Mouse (Mus musculus): ENCODE data around the gene Atg4a.

Atg4a gene

DNA sequence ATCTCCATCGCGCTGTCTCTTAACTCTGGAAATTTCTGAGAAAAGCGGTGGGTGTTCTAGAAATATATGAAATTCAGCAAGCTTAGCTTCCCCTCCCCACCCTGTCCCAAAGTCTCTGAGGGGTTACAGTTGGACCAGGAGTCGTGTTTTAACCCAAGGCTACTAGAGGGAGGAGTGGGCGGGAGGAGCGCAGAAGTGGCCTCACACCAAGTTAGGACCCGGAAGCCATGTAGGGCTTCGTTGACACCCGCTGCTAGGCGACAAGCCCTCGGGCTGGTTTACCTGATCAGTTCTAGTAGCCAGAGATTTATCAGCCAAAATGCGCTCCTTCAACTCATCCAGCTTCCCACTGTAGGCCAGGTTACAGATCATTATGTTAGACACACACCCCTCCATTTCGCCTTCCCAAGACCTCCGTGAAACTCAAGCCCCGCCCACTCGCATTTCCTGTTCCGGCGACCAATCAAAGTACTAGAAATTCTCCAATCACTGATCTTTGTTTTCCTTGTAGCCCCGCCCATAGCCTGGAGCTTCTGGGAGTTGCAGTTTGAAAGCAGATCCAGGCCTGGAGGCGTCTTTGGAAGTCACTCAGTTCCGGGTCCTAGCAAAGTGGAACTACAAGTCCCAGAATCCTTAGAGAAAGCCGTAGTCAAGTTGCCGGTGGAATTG lies at the start of gene Atg4a, which contains the start of gene Psmd10:
TSS of gene Atg4a (plus strand) at position 636 of the 669 bp plus-strand sequence.
TSS of gene Psmd10 (minus strand) at position 457 of the 669 bp plus-strand sequence.
- peak; percentile 92 for DNase-seq

DNA sequence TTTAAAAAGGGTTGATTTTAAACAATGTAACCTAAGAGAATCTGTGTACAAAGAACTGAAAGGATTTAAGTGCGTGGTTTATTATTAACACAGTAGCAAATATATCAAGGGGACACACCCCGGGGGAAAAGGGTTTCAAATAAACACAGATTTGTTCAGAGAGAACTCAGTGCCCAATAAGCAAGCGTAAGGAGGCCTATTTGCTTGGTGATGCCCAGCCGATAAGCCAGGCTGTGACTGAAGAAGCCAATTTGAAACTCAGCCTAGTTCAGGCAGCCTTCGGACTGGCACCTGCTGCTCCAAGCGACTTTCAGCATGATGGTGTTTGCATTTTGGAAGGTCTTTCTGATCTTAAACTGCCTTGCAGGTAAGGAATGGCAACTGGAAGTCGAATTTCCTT lies 49.3 kb upstream of the Atg4a start, which contains the start of gene Vsig1:
TSS of gene Vsig1 (plus strand) at position 249 of the 400 bp plus-strand sequence.
- DNase-seq: no peak

DNA sequence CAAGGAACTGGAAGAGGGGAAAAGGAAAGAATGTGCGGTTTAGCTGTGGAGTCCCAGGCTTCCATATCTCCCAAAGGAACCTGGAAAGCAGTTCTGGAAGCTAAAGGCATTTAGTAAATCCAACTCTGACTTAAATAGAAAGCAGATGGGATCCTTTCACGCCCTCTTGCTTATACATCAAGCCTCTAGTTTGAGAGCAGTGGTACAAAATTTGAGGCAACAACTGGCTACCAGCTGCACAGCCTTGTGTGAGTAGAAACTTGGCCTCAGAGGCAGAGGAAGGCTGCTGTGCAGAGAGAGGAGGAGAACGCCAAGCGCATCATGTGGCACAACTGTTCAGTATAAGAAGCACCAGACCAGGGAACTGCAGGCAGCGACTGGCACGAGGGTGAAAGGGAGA lies 35.4 kb upstream of the Atg4a start:
- no peak for DNase-seq

DNA sequence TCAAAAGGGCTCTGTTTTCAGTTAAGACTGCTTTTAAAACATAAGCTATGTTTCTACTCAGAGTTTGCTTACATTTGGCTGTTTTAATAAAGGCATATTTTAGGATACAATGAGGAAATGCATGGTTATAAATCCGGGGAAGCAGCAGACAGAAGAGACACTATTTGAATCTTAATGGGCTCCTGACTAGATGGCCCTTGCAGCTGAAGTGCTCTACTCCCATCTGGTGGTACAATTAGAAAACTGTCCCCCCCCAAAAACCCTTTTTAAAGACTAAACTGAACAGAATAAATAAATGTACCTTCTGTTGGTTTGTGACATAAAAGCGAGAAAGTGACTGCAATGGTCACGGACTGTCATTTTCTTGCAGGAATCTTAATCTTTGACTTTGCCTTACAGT lies 24.6 kb upstream of the Atg4a start:
- DNase-seq: no peak

DNA sequence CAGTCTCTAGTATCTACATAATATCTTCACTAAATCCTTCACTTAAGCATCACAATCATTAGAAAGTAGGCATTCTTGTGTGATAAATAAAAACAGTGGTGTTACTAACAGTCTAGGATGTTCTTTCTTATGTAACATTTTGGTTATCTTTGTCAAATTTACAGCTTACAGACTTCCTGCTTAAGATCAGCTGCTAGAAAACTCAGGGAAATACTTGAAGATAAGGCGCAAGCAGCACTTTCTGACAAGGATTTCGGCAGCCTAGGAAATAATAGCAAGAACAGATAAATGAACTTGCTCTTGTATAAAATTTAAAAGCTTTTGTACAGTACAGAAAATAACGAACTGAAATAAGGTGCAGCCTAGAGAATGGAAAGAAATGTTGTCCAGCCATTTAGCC lies 23.4 kb upstream of the Atg4a start:
- no peak for DNase-seq

DNA sequence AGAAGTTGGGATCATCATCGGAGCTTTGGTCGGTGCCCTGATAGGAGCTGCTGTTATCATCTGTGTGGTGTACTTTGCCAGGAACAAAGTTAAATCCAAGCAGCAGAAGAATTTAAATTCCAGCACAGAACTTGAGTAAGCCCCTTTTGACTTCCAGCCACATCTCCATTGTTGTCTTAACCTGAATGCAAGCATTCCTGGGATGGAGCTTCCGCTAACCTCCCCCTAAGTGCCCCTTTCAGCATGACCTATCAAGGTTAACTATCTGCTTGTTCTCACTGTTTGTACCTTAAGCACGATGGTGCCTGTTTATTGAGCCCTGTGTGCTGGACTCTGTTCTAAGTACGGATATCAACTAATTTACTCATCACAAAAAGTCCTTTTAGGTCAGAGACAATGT lies 20.4 kb upstream of the Atg4a start:
- no peak for DNase-seq

DNA sequence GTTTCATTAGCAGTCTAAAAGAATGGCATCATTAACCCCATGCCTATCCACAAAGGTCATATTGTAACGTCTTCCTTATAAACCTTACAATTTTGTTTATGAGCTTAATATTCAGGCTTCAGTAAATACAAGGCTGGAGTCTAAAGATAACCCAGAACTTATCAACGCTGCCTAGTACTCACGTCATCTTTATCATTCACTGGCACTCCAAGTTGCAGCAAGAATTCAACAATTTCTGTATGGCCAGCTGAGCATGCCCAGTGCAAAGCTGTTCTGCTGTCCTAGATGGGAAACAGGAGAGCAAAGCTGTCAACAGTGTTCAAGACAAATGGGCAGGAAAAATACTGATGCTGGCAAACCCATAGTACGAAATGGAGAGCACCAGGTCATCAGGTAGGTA lies 3.1 kb upstream of the Atg4a start:
- no peak for DNase-seq

DNA sequence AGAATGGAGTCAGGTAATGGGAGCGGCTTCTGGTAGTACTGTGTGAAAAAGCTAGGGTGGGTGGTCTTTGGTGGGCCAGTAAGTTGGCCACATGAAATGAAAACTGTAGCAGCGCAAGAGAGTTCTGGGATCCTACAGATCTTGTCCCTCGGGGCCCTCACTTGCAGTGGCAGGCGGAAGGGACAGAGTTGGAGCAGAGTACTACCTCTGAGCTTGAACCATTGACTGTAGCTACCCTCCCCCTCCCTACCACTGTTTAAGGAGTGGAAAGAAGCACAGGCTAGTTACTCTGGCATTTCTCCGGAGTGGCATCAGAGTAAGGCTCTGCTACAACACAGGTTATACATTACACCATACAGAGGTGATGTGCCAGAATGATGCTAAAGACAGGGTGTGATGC lies 252 bp downstream of the Atg4a start:
- DNase-seq: no peak

DNA sequence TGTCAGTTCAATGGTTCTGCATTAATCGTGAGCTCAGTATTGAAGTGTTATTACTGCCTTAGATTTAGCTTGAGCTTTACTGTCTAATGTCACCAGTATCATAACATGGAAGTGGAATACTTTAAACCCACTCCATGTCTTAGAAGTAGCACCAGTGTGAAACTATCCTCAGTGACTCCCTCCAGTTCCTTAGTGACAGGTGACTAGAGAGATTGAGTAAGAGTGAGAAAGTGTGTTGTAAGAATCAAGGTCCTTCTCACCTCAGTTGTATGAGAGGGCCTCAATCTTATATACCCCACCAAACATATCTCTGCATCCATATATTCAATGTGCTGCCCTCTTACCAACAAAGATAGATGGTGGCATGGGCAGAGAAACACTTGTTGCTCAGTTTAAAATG lies 22.2 kb downstream of the Atg4a start:
- no peak for DNase-seq

DNA sequence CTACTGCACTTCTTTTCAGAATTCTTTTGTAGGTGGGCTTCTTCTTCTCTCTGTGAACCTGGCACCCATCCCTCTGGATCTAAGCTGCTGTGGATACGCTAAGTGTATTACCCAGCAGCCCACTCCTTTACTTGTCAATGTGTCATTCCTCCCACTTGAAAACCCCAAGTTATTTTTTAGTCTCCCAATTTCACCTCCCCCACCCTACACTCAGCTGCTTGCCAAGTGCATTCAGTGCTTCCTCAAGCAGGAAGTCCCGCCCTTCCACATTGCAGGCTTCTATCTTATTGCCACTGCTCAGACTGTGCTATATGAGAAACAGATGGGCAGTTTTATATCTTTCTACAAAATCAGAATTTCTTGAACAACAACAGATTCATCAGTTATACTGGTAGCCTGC lies 22.8 kb downstream of the Atg4a start:
- peak; percentile 6 for DNase-seq

DNA sequence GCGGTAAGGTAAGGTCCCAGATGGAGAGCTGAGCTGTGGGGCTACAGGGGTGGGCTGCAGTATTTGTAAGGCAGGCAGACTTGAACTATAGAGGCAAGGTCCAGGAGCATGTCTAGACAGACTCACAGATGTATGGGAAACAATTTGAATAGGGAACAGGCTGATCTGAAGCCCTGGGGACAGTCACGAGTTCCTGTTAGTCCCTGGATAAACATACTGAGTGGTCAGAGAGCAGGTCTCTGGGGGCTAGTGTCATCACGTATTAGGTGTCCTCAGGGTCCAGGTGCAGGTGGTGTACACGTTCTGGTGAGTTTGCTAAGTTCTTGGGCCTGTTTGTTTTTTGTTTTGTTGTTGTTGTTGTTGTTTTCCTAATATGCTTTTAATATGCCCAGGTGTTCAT lies 23.5 kb downstream of the Atg4a start:
- no peak for DNase-seq

DNA sequence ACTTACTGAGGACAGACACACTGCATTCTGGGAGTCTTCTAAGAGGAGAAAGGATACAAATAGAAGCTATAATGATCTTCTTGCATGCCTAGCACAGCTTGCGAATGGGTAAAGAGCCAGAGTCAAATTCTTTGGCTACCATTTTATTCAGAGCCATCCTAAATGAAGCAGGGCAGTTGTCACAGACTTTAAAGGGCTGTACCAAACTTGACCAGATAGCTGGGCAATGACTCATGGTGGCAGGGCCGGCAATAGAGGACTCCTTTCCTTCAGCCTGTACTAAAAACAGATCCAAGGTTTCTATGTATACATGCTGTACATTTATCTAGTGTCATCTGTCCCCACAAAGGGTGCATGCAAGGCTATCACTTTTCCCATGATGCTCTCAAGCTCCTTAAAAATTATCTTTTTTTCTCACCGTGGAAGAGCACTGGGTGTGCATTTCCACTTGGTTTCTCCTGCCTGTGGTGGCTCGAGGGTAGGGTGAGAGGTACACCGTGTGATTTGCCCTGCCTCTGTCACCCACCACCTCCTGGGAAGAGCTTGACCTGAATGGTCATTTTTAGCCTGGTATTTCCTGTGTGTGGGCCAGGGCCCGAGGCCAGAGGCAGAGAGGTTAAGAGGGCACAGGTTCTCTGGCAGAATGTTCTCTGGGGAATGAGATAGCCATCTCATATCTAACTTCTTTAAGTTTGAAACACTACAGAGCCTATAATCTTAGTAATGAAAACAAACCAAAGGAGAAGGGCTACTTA lies 26.7 kb downstream of the Atg4a start:
- DNase-seq: no peak

DNA sequence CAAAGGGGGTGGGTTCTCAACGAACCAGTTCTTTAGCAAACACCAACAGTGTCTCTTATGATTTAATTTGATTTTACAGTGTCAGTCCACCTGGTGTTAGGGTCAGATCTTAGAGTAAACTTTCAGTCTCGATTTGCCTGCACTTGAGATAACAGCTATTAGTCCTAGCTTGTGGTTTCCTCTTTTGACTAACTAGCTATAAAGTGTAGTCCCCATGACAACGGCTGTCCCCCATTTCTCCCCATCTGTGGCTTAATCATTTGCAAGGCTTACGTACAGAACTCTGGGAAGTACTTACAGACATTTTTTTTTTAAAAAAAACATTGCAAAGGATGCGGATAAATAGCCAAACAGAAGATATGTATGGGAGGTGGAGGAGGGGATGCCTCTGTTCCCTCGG lies 28.1 kb downstream of the Atg4a start:
- DNase-seq: no peak

DNA sequence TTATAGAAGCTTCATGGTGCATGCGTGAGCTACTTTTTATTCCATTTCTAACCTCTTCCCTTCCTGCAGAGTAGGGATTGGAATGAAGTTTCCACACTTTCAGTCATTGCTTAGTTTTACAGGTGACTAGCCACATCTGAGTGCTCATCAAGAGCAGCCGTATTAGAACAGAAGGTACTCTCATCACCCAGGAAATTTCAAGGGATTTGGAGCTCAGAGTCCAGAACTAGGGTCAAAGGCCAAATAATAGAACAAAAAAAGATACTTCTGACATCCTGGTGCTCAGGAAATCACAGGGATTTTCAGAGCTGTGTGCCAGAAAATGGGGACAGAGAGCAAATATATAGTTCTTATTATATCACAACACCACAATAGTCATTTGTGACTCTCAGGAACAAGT lies 28.5 kb downstream of the Atg4a start:
- DNase-seq: no peak

DNA sequence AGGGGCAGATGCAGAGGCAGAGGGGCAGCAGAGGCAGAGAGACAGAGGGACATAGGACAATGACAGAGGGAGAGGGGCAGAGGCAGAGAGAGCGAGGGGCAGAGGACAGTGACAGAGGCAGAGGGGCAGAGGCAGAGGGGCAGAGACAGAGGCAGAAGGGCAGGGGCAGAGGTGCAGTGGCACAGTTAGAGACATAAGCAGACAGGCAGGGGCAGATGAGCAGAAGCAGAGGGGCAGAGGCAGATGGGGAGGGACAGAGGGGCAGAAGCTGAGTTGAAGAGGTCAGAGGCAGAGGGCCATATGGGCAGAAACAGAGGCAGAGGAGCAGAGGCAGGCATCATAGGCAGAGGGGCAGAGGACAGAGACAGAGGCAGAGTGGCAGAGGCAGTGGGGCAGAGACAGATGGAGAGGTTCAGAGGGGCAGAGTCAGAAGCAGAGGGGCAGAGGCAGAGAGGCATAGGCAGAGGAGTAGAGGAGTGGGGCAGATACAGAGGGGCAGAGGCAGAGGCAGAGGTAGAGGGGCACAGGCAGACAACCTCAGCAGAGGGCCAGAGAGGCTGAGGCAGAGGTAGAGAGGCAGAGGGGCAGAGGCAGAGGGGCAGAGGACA lies 40.3 kb downstream of the Atg4a start:
- no peak for DNase-seq

DNA sequence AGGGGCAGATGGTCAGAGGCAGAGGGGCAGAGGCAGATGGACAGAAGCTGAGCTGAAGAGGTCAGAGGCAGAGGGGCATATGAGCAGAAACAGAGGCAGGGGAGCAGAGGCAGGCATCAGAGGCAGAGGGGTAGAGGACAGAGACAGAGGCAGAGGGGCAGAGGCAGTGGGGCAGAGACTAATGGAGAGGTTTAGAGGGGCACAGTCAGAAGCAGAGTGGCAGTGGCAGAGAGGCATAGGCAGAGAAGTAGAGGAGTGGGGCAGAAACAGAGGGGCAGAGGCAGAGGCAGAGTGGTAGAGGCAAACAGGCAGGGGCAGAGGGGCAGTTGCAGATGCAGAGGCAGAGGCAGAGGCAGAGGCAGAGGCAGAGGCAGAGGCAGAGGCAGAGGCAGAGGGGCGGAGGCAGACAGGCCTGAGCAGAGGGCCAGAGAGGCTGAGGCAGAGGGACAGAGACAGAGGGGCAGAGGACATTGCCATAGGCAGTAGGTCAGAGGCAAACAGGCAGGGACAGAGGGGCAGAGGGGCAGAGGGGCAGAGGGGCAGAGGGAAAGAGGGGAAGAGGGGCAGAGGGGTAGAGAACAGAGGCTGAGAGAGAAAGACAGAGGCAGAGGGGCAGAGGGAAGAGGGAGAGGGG lies 41.3 kb downstream of the Atg4a start:
- DNase-seq: no peak

DNA sequence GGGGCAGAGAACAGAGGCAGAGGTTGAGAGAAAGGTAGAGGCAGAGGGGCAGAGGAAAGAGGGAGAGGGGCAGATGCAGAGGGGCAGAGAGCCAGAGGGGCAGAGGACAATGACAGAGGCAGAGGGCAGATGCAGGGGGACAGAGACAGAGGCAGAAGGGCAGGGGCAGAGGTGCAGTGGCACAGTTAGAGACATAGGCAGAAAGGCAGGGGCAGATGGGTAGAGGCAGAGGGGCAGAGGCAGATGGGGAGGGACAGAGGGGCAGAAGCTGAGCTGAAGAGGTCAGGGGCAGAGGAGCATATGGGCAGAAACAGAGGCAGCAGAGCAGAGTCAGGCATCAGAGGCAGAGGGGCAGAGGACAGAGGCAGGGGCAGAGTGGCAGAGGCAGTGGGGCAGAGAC lies 42.2 kb downstream of the Atg4a start:
- DNase-seq: peak; percentile 5

DNA sequence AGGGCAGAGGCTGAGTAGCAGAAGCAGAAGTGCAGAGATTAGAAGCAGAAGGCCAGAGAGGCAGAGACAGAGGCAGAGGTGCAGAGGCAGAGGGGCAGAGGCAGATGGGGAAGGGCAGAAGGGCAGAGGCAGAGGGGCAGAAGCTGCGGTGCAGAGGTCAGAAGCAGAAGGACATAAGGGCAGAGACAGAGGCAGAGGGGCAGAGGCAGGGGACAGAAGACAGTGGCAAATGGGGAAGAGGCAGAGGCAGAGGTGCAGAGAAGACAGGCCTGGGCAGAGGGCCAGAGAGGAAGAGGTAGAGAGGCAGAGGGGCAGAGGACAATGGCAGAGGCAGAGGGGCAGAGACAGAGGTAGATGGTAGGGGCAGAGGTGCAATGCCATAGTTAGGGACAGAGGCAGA lies 193.0 kb downstream of the Atg4a start:
- DNase-seq: no peak

DNA sequence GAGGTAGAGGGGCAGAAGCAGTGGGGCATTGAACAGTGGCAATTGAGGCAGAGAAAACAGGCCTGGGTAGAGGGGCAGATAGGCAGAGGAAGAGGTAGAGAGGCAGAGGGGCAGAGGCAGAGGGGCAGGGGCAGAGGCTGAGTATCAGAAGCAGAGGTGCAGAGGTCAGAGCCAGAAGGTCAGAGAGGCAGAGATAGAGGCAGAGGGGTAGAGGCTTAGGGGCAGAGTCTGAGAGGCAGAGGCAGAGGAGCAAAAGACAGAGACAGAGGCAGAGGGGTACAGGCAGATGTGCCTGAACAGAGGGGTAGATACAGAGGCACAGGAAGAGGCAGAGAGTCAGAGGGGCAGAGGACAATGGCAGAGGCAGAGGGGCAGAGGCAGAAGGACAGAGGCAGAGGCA lies 193.6 kb downstream of the Atg4a start:
- no peak for DNase-seq

DNA sequence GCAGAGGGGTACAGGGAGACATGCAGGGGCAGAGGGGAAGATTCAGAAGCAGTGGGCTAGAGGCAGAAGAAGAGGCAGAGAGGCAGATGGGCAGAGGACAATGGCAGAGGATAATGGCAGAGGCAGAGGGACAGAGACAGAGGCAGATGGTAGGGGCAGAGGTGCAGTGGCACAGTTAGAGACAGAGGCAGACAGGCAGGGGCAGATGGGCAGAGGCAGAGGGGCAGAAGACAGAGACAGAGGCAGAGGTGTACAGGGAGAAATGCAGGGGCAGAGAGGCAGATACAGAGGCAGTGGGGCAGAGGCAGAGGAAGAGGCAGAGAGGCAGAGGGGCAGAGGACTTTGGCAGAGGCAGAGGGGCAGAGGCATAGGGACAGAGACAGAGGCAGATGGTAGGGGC lies 194.5 kb downstream of the Atg4a start:
- DNase-seq: no peak

DNA sequence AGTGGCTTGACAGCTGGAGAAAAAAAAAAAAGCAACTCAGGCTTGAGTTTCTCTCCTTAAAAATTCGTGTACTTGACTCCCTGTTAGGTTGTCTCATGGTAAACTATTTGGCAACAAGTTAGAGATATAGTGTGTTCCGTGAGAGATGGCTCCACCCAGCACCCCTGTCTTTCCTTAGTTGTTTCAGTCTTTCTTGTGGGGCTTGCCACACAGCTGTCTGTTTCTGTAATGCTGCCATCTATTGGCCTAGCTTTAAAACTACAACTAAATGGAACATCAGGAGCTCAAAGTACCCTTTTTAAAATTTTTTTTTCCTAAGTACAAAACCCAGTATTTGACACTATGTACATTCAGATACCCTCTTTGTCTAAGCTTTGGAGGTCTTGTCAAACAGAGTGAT lies 200.0 kb downstream of the Atg4a start:
- DNase-seq: no peak

DNA sequence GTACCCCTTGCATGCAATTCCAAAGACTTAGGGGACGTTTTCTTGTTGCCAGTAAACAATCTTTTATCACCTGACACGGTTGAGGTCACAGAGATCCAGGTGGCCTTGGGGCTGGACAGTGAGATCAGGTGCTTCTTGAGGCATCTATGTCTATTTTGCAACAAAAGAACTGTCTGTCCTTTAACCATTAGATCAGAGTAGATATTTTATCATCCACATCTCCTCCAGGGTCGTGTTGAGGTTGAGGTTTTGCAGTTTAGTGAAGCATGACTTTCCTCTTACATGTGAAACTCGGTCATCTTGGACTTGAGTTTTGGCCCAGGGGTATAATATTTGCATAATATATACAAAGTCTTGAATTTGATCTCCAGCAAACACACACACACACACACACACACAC lies 200.9 kb downstream of the Atg4a start:
- DNase-seq: no peak

DNA sequence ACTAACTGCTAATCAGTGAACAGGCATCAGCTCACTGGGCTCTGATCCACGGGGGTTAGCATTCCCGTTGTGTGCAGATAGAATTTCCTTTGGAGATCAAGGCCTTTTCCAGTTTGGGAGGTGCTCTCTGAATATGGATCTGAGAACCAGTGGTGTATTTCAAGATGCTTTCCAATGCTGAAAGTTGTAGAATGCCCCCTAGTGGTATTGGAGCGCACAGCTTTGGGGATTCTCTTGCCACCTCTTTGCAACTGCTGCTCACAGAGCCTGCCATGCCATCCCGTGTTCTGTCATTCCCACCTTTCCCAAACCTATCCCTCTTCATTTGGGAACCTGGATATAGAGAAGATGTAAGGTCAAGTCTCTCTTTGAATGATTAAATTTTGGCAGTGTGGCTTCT lies 201.5 kb downstream of the Atg4a start:
- peak; percentile 29 for DNase-seq

DNA sequence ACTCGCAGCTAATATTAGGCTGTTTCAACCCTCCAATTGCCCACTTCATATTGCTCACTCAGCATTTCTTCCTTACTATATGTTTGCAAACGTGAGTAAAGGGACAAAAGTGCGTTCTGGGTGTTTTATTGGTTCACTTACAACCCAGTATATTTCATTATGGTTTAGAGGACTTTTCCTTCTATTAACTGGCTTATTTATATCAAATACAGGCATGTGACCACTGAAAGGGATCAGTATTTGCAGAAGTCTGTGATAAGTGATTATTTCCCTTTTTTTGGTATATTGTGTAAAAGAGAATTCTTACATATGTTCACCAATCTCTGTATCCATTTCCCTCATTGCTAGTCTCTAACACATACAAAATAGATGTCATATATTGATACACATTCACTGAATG lies 203.7 kb downstream of the Atg4a start:
- DNase-seq: no peak

Data from thymus, postnatal 4 days (tissue).